Mouse (Mus musculus): ENCODE data around the gene Nhej1.
A peak's percentile ranks its signal among the peaks of the same experiment; 100 is the strongest.

Gene Nhej1

DNA sequence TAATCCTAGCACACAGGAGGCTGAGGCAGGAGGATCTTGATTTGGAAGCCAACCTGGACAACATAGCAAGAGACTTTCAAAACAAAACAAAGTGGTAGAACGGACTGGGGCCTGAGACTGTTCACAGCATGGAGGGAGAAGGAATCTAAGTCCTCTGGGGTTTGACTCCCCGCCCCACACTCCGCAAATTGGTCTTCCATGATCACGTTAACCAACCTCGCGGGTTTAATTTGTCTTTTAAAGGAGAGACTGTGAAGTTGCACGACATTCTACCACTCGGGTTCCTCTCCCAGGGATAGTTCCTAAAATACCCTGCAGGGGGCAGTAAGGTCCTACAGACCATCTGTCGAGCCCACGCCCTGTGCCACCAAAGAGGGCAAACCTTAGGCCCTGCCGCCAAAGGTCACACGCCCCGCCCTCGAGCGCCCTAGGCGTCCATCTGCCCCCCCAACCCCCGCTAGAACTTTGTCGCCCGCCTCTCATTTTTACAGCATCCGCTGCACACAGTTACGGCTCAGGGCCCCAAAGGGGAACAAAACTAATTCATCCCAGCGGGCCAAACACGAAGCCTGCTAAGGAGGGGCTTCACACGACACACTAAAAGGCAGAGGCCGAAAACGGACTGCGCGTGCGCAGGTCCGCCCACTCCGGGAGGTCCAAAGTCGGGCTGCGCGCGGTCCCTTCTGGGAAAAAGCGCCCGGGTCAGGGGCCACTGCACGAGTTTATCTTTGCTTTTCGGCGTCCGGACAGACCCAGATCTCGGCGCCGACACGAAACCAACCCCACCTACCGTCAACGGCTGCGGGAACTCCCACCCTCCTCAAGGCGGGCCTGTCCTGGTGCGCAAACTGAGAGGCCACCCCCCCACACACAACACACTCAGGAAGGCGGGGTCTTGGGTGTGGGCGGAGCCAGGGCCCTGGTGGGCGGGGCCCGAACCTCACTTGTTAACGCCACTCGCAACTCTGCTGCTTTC, at the start of gene Nhej1:
Gene Nhej1, minus strand, starts transcription at position 855 of the 976 bp plus-strand sequence.
- peak; percentile 93 to 94 for DNase-seq

- peak; percentile 98 to 99 for DNase-seq
Measured at GRCm38 (mm10) chr1:75168472-75169464, 43.8 kb upstream of the Nhej1 start, which contains the start of gene Zfand2b. Gene Zfand2b, plus strand, starts transcription at chr1:75168646.

DNA sequence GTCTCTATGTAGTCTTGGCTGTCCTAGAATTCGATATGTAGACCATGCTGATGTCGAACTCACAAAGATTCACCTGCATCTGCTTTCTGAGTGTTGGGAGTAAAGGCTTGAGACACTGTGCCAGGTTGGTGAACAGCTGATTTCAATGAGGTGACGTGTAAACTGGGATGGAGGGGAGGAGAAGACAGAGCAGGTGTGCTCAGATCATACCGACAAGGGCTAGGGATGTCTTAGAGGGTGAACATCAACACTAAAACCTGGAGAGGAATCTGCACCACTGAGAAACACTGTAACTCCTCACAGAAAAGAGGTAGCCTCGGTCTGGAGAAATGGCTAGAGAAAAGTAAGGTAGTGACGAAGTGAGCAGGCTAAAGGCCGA, 43.1 kb upstream of the Nhej1 start:
- no peak for DNase-seq

GRCm38 (mm10) chr1:75160256-75160617, 35.2 kb upstream of the Nhej1 start:
- no peak for DNase-seq

DNA sequence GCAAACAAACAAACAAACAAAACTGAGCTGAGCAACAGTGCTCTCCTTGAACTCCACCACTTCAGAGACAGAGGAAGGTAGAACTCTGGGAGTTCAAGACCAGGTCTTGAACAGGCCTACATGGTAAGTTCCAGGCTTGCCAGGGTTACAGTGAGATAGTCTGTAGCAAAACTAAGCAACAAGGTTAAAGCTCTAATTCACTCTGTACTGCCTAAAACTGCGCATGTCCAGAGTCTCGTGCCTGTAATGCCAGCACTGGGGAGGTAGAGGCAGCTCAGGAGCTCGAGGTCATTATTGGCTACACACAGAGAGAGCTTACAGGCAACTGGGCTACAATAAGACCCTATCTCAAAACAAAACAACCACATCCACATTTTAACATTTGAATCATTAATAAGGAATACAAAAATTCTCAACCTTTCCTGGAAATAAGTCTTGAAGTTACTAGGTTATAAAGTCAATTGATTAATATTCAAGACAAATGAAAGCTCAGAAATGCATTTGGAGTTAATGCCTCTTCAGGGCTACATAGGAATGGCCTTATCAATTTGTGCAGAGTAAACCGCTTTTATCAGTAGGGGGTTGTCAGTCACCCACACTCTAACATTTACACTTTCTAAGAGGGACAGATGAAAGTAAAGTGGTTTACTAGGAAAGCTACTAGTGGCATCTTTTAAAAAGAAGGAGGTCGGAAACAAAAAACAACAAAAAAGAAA, 34.7 kb upstream of the Nhej1 start:
- no peak for DNase-seq

DNA sequence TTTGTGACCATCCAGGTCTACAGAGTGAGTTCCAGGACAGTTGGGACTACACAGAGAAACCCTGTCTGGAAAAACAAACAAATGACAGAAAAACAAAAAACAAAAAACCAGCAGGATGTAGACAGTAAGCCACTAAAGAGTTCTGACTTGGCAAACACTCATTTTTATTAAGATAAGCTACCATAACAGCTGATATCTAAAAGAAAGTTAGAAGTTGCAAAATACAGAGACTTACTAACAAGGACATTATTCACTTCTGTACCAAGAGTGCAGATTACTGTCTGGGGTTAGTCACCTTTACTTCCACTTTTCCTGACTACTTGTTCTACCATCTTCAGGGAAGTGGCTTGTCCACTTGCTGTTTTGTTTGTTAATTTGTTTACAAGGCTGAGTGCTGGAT, 34.0 kb upstream of the Nhej1 start:
- DNase-seq: no peak

- DNase-seq: no peak
Measured at GRCm38 (mm10) chr1:75155837-75156236, 30.8 kb upstream of the Nhej1 start.

DNA sequence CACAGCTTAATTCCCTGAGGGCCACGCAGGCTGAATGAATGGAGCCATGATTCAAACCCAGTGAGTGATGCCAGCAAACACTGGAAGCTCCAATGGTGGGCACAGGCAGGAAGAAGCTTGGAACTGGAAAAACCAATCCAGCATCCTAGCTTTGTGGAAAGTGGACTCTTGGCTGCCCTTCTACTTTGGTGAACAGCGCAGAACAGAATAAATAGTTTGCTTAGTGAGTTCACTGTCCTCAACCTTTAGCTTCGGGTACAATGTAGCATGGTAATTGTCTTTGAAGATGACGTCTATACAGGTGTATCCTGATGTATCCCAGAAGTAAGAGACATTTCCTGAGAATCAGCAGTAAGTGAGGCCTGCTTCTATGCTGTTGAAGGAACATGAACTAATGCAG, 23.7 kb upstream of the Nhej1 start:
- no peak for DNase-seq

GRCm38 (mm10) chr1:75147411-75148135, 22.6 kb upstream of the Nhej1 start:
- DNase-seq: no peak

GRCm38 (mm10) chr1:75145589-75145988, 20.6 kb upstream of the Nhej1 start:
- DNase-seq: no peak

GRCm38 (mm10) chr1:75142301-75143261, 17.6 kb upstream of the Nhej1 start, which contains the start of the genes Cnppd1 and Retreg2:
Gene Cnppd1, minus strand, starts transcription at chr1:75142711.
Gene Retreg2, plus strand, starts transcription at chr1:75142778.
- DNase-seq: peak; percentile 96

DNA sequence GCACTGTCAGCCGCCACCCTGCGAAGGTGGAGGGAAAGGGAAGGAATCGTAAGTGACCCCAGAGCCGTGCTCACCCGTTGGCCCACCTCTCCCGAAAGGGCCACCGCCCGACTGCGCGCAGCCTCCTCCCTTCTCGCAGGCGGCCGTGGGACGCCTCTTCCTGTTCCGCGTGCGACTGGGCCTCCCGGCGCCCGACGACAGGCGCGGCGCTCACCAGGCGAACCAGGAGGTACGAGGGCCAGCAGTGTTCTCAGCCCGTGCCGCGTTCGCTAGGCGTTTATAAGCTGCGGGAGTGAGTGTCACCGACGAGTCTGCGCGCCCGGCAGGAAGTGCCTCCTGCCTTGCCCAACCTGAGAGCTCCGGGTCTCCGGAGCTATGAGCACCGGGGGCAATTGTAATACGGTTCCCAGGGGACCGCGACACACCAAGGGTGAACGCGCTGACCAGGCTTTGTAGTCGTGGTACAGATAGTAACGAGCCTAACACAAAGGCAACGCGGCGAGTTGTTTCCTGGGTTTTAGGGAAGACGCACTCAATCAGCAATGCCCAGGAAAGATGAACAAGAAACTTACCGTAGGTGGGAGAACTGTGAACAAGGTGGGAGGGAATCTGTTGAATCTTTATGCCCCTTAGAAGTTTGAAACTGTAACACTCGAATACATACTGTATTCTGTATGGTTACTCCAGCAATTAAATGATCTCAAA, 16.6 kb upstream of the Nhej1 start:
- DNase-seq: peak; percentile 81 to 82

DNA sequence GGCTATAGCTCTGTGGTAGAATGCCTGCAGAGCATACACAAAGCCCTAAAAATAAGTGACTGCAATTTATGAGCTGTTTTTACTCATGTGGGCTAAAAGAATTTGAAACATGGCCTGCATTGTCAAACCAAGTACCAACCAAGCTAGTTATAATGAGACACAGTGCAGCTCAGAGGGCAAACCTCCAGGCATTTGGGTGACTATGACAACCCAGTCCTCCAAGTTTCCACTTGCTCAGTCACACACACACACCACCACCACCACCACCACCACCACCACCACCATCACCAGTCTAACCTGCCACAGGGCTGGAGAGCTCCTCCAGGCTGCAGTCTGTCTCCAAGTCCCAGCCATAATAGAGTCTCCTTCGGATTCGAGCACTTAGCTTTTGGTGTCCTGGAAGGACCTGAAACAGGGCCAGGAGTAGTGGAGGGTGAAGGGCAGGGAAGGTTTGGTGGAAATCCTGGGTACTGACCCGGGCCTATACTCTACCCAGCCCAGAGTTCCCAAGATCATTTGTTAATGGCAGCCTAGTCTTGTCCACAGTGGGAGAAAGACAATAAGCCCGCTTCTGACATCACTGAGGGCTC, 15.7 kb upstream of the Nhej1 start:
- no peak for DNase-seq

DNA sequence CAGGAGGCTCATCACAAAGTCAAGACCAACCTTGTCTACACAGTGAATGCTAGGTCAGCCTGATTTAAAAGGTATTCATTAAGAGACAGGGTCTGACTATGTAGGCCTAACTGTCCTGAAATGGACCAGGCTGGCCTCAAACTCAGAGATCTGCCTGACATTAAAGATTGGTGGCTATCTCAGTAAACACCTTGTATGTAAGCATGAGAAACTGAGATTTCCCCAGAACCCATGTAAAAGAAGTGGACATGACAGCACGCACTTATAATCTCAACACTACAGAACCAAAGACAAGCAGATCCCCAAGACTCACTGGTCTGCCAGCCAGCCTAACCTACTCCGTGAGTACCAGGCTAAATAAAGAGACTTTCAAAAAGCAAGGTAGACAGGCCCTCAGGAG, 13.4 kb upstream of the Nhej1 start:
- DNase-seq: no peak

DNA sequence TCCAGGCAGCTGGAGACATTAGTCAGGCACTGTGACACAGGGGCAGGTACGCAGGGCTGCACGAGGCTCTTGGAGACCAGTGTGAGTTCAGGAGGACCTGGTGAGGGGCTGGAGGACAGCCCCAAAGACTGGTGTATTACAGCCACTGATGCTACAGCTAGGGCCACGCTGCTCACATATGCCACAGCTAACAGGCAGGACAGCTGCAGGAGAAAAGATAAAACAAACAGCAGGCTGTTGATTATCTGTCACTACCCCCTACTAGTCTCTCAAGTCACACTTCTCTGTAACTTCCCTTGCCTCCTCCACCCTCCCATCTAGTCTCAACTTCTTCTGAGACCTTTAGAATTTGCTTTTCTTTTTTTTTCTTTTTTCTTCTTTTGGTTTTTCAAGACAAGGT, 11.7 kb upstream of the Nhej1 start:
- DNase-seq: no peak

DNA sequence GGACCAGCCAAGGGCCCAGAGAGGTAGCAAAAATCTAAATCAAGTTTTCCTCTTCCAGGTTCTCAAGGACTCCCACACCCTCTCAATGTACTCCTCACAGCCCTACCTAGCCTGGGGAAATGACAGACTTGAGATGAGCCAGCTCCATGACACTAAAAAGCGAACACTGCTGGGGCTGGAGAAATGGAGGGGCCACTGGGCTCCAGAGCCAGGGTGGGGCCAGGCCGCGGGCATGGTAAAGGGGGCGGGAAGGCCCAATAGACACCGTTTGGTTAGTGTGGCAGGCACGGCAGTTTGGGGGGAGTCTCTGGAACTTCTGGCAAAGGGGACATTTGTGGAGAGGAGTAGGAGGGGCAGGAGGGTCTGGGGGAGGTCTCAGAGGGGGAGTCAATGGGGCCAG, 11.3 kb upstream of the Nhej1 start:
- no peak for DNase-seq

DNA sequence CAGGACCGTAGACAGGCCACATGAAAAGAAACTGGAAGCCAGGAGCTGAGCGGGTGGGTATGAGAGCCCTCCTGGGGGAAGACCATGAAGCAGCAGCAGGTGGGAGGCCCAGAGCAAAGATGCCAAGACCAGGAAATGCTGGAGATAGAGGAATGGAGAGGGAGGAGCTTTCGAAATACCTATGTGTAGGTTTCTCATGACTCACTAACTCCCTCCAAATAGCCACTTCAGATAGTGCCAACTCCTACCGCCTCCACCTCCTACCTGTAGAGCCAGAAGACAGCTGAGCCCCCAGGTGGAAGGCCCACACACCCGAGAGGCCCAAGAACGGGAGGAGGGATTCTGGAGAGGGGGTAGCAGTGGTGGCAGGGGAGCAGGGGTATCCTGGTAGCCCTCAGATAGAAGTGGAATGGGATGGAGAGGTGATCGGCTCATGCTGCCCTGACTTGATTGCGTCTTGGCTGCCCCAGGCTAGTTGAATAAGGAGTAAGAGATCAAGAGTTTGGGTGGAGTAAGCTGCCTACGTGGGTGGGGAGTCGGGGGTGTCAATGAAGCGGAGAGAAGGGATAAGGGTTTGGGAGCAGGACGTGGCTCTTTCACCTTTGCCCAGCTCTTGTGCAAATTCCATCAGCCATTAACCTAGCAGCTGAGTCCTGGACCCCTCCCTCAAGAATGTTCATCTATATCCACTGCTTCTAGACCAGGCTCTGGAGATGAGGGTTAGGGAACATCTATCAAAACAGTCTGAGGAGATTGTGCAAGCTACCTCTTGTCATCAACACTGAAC, 8.6 kb upstream of the Nhej1 start, which contains the start of gene Slc23a3:
Gene Slc23a3, minus strand, starts transcription at position 470 of the 787 bp plus-strand sequence.
- no peak for DNase-seq

DNA sequence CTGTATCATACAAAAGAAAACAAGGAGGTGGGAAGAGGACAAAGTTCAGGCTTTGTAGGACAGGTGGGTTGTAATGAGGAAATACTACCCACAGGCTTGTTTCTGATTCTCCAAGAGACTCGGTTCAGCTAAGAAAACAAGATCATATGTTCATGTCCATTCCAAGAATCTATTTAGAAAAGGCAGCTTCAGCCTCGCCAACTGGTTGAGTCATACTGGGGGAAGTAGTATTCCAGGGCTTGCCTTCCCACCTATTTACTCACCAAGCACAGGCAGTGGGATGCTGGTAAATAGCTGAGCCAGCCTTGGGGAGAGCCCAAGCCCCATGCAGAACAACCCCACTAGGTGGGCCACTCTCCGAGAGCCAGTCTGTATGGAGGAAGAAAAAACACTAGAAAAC, 3.6 kb upstream of the Nhej1 start:
- DNase-seq: no peak

DNA sequence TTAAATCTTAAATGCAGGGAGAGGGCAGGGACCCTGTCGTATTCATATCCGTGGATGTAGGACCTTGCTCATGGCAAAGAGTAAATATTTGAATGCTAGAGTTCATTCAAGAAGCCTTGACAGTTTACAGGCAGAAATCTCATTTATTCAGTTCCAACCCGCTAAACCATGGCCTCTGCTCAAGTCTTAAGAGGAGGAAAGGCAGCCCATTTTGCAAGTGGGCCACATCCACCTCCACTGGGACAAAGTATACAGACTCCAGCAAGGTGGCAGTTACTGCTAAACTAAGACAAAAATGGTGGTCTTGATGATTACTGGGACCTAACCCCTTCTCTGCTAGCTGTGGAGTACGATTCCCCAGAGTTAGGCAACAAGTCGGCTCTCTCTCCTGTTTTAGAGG, 418 bp upstream of the Nhej1 start:
- no peak for DNase-seq

Measured in lung, adult 18-20 months (tissue).